Mouse (Mus musculus): ENCODE measurements around the gene Fhl2. TPM values are rescaled to one million over a fixed set of nuclear protein-coding genes. Genes with fewer than 3 reads are reported as not detected.
"Not testable (repeated sequence)": the region's sequence is repeated elsewhere in the genome, so short reads cannot be mapped to it uniquely, and the experiment has no call there.

The Fhl2 gene
- total RNA-seq, 2 experiments from 2014 or later = 53.9 to 54.4 TPM

- DNase-seq (ENCODE audit: low spot score in 2 of 2) = peak in 1 of 2 experiments; percentile 28
Measured at GRCm38 (mm10) chr1:43163084-43163466, 33.7 kb downstream of the Fhl2 start.

GRCm38 (mm10) chr1:43162394-43162793, 34.4 kb downstream of the Fhl2 start:
- intact Hi-C loops (cut with DNase I) = loop anchor here (2.0 to 5.0 kb wide), 2 partner anchors 16 to 35 kb away; partner anchors contain the start of gene Fhl2
- DNase-seq (ENCODE audit: low spot score in 2 of 2) = no peak

More at GRCm38 (mm10) chr1:43163084-43163466, 33.7 kb downstream of the Fhl2 start:
- intact Hi-C loops (cut with DNase I) = loop anchor here (2.0 to 5.0 kb wide), 2 partner anchors 16 to 34 kb away; partner anchors contain the start of gene Fhl2

- intact Hi-C loops (cut with DNase I) = no loop called here
- no peak for DNase-seq (ENCODE audit: low spot score in 2 of 2)
Measured at GRCm38 (mm10) chr1:43159429-43159828, 37.4 kb downstream of the Fhl2 start.

- intact Hi-C loops (cut with DNase I) = no loop called here
- DNase-seq (ENCODE audit: low spot score in 2 of 2) = no peak
Measured at GRCm38 (mm10) chr1:43157907-43158306, 38.9 kb downstream of the Fhl2 start.

GRCm38 (mm10) chr1:43154491-43154890, 42.3 kb downstream of the Fhl2 start:
- intact Hi-C loops (cut with DNase I) = no loop called here
- DNase-seq (ENCODE audit: low spot score in 2 of 2) = no peak

GRCm38 (mm10) chr1:43153538-43153937, 43.2 kb downstream of the Fhl2 start:
- no peak for DNase-seq (ENCODE audit: low spot score in 2 of 2)
- intact Hi-C loops (cut with DNase I) = no loop called here

GRCm38 (mm10) chr1:43152626-43153025, 44.2 kb downstream of the Fhl2 start:
- intact Hi-C loops (cut with DNase I) = no loop called here
- DNase-seq (ENCODE audit: low spot score in 2 of 2) = no peak

- DNase-seq (ENCODE audit: low spot score in 2 of 2) = no peak
- intact Hi-C loops (cut with DNase I) = no loop called here
Measured at GRCm38 (mm10) chr1:43150225-43150624, 46.6 kb downstream of the Fhl2 start.

GRCm38 (mm10) chr1:43147474-43147873, 49.3 kb downstream of the Fhl2 start:
- no peak for DNase-seq (ENCODE audit: low spot score in 2 of 2)
- intact Hi-C loops (cut with DNase I) = no loop called here

- intact Hi-C loops (cut with DNase I) = no loop called here
Measured at GRCm38 (mm10) chr1:43145388-43145787, 51.4 kb downstream of the Fhl2 start.

GRCm38 (mm10) chr1:43144338-43144906, 52.4 kb downstream of the Fhl2 start:
- intact Hi-C loops (cut with DNase I) = no loop called here

More at GRCm38 (mm10) chr1:43145388-43145787, 51.4 kb downstream of the Fhl2 start:
- DNase-seq (ENCODE audit: low spot score in 2 of 2) = no peak

GRCm38 (mm10) chr1:43143791-43144190, 53.0 kb downstream of the Fhl2 start:
- intact Hi-C loops (cut with DNase I) = loop anchor here (1.0 kb wide), 1 partner anchor 121 kb away; no protein-coding TSS in a partner anchor
- no peak for DNase-seq (ENCODE audit: low spot score in 2 of 2)

More at GRCm38 (mm10) chr1:43144338-43144906, 52.4 kb downstream of the Fhl2 start:
- DNase-seq (ENCODE audit: low spot score in 2 of 2) = no peak

GRCm38 (mm10) chr1:43143284-43143683, 53.5 kb downstream of the Fhl2 start:
- DNase-seq (ENCODE audit: low spot score in 2 of 2) = peak in 1 of 2 experiments; percentile 59
- intact Hi-C loops (cut with DNase I) = loop anchor here (1.0 kb wide), 1 partner anchor 121 kb away; no protein-coding TSS in a partner anchor

GRCm38 (mm10) chr1:43142849-43143248, 53.9 kb downstream of the Fhl2 start:
- intact Hi-C loops (cut with DNase I) = loop anchor here (1.0 kb wide), 1 partner anchor 121 kb away; no protein-coding TSS in a partner anchor

GRCm38 (mm10) chr1:43141555-43141961, 55.2 kb downstream of the Fhl2 start:
- peak in 1 of 2 experiments; percentile 35 for DNase-seq (ENCODE audit: low spot score in 2 of 2)
- intact Hi-C loops (cut with DNase I) = no loop called here

More at GRCm38 (mm10) chr1:43142849-43143248, 53.9 kb downstream of the Fhl2 start:
- no peak for DNase-seq (ENCODE audit: low spot score in 2 of 2)

GRCm38 (mm10) chr1:43139587-43140266, 57.1 kb downstream of the Fhl2 start:
- intact Hi-C loops (cut with DNase I) = loop anchor here (1.0 to 10.0 kb wide), 2 partner anchors 125 to 325 kb away; no protein-coding TSS in a partner anchor
- DNase-seq (ENCODE audit: low spot score in 2 of 2) = peak; percentile 84 to 92

- no peak for DNase-seq (ENCODE audit: low spot score in 2 of 2)
- intact Hi-C loops (cut with DNase I) = loop anchor here (10.0 kb wide), 1 partner anchor 326 kb away; no protein-coding TSS in a partner anchor
Measured at GRCm38 (mm10) chr1:43138268-43138812, 58.4 kb downstream of the Fhl2 start.

GRCm38 (mm10) chr1:43137334-43137733, 59.5 kb downstream of the Fhl2 start:
- peak; percentile 59 to 94 for DNase-seq (ENCODE audit: low spot score in 2 of 2)
- intact Hi-C loops (cut with DNase I) = loop anchor here (1.0 to 10.0 kb wide), 3 partner anchors 41 to 327 kb away; no protein-coding TSS in a partner anchor

GRCm38 (mm10) chr1:43136488-43137029, 60.2 kb downstream of the Fhl2 start:
- intact Hi-C loops (cut with DNase I) = loop anchor here (1.0 to 10.0 kb wide), 3 partner anchors 42 to 328 kb away; no protein-coding TSS in a partner anchor
- not testable (repeated sequence) for DNase-seq (ENCODE audit: low spot score in 2 of 2)

- intact Hi-C loops (cut with DNase I) = loop anchor here (10.0 kb wide), 1 partner anchor 333 kb away; no protein-coding TSS in a partner anchor
- no peak for DNase-seq (ENCODE audit: low spot score in 2 of 2)
Measured at GRCm38 (mm10) chr1:43131591-43131990, 65.2 kb downstream of the Fhl2 start.
